Mouse (Mus musculus): ENCODE measurements around the gene Boc. TPM values are rescaled to one million over a fixed set of nuclear protein-coding genes. Genes with fewer than 3 reads are reported as not detected.

Gene Boc
- total RNA-seq (2023), result 0.86 TPM

DNA sequence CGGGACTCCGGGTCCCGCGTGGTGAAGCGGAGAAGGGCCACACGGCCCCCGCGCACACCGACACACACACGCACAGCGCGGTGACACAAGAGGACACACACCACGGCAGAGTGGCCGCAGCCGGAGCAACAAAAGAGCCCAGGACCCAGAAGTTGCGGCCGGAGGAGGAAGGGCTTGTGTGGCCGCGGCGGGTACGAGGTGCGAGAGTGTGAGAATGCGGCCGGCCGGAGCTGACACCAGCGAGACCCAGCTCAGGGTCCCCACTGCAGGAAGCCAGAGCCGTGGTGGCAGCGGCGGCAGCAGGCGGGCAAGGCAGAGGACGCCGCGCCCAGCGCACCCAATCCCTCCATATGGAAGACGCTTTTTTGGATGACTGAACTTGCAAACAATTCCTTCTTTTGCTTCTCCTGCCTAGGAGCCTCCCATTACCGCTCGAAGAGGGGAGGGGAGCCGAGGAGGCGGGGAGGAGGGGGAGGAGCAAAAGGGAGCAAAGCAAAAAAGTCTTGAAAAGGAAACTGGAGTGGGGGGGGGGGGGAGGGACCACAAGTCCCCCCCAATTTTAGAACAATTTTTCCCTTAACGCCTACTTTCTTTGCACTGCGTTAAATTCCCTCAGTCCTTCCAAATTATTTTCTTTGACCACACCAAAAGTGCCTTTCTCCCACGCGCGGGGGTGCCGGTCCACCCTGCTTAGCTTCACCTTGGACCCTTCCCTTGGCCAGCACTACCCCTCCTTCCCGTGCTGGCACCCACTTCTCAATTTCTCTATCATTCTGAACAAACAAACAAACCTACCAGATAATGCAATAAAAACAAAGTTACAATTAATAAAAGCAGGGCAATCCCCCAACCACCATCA, at the start of gene Boc:
Boc (minus strand) TSS at position 427 of the 859 bp plus-strand sequence.

Other genes starting within 250 kb of the Boc start
- gene Sidt1, start 225.7 kb downstream of the Boc start, total RNA-seq (2023), result 193 TPM
- 91.3 TPM for gene Spice1, start 211.8 kb downstream of the Boc start, total RNA-seq (2023)
- gene Cfap44, start 164.1 kb downstream of the Boc start, total RNA-seq (2023), result not detected
- 25.0 TPM for gene Nepro, start 165.4 kb upstream of the Boc start, total RNA-seq (2023)
- gene Gtpbp8, start 187.5 kb upstream of the Boc start, total RNA-seq (2023), result 11.8 TPM
- 9.0 TPM for gene Cd200r1, start 206.8 kb upstream of the Boc start, total RNA-seq (2023)